Mouse (Mus musculus) small intestine, adult 2 months (tissue): Measurements from ENCODE around the gene Arfgap2.

Source experiments
- CTCF ChIP-seq: fragments of 200-500 bp; IDR thresholded peaks from 2 replicates; pipeline ENCODE4 v1.5.1; 2012; ENCODE audit warnings: low read depth, mild to moderate bottlenecking, control low read depth, inconsistent platforms, low read length, moderate library complexity, mixed read lengths; ENCODE audit not compliant: insufficient replicate concordance, insufficient read length; ENCODE audit errors: extremely low read depth
- POLR2A ChIP-seq: fragments of 200-500 bp; IDR thresholded peaks from 2 replicates; pipeline ENCODE4 v1.6.1; 2012; ENCODE audit warnings: low read depth, mild to moderate bottlenecking, control low read depth, inconsistent platforms, low read length, moderate library complexity

GRCm38 (mm10) chr2:91291197-91292007 lies 26.6 kb downstream of the Arfgap2 start:
- no peak for TF ChIP-seq CTCF
- no peak for TF ChIP-seq POLR2A
